In the genomic region with DNA sequence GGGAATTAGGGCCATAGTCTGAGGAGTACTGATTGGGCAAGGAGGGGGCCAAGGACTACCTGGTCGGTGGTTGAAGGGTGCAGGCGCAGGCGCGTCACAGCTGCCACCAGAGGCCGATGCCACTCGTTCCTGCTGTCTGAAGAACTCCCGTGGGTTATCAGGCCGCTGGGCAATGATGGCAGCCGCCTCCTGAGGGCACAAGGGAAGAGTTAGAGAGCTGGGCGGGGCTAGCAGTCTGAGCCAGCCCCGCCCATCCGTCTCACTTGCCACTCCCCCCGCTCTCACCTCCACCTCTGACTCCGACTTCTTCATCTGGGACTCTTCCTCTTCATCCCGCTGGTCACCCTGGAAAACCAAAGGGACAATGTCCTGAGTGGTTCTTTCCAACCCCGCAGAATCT, we compare ENCODE assay signal across 21 mouse cellular contexts. TPM values are rescaled to one million over a fixed set of nuclear protein-coding genes. Genes with fewer than 3 reads are reported as not detected.
DNase-seq lines count a peak whose midpoint lies in the region; ATAC-seq and TF ChIP-seq lines count a peak whose summit lies in the region.
"Had no signal": no experiment of that assay in that cellular context is flagged by ENCODE, and none has a peak within 500 bp of the region (broad histone marks: within the 10 kb centered on the region; RNA-seq: fewer than 3 reads in every experiment).

No protein-coding gene starts in this region.

- peak overlapping the region; percentile 5 for H3K9ac ChIP-seq in hindbrain, embryonic 12.5 days
- no peak overlapping the region for H3K9ac ChIP-seq in hindbrain, embryonic 14.5 days
- H3K9ac ChIP-seq: embryonic facial prominence, embryonic 13.5 days; intestine, embryonic 15.5 days; liver, embryonic 12.5 days; liver, postnatal 0 days had no signal

- no peak for TF ChIP-seq CTCF in left cerebral cortex, adult 2 months (IDR thresholded peaks at IDR 0.05)

- no peaks in the 10 kb centered on the region for H3K9me3 ChIP-seq in hindbrain, embryonic 12.5 days (replicated peaks)
- no peaks in the 10 kb centered on the region for H3K9me3 ChIP-seq in hindbrain, embryonic 14.5 days (ENCODE audit: control insufficient read depth, low read length)
- H3K9me3 ChIP-seq in embryonic facial prominence, embryonic 10.5 days, result no peaks in the 10 kb centered on the region
- H3K9me3 ChIP-seq: embryonic facial prominence, embryonic 13.5 days; intestine, embryonic 15.5 days; liver, embryonic 12.5 days had no signal

- ATAC-seq in hindbrain, embryonic 12.5 days (ENCODE audit: low FRiP score), result no peak
- no peak for ATAC-seq in hindbrain, embryonic 14.5 days (ENCODE audit: low FRiP score)
- ATAC-seq: intestine, embryonic 15.5 days; liver, embryonic 12.5 days; liver, postnatal 0 days had no signal

- H3K27ac ChIP-seq in hindbrain, embryonic 12.5 days, result no peak overlapping the region
- no peak overlapping the region for H3K27ac ChIP-seq in hindbrain, embryonic 14.5 days
- H3K27ac ChIP-seq in left cerebral cortex, adult 2 months, result peak overlapping the region; percentile 0; the same call in 1 of the 2 replicates
- H3K27ac ChIP-seq in embryonic facial prominence, embryonic 10.5 days (replicated peaks), result no peak overlapping the region
- H3K27ac ChIP-seq: embryonic facial prominence, embryonic 13.5 days; intestine, embryonic 15.5 days; kidney, postnatal 0 days; liver, embryonic 12.5 days had no signal

- WGBS in hindbrain, embryonic 12.5 days, result 76% methylated on average over 16 of the region's 16 CpGs
- WGBS in hindbrain, embryonic 14.5 days, result 69% methylated on average over 16 of the region's 16 CpGs
- 71% methylated on average over 16 of the region's 16 CpGs for WGBS in embryonic facial prominence, embryonic 10.5 days

- intact Hi-C loops in left cerebral cortex, adult 2 months (cut with DNase I), result no loop called here
- intact Hi-C loops in left cerebral cortex, postnatal 14 days (cut with DNase I), result no loop called here

- H3K4me2 ChIP-seq in hindbrain, embryonic 12.5 days (replicated peaks), result no peak overlapping the region
- H3K4me2 ChIP-seq in hindbrain, embryonic 14.5 days (replicated peaks), result no peak overlapping the region
- H3K4me2 ChIP-seq: embryonic facial prominence, embryonic 13.5 days; intestine, embryonic 15.5 days; liver, embryonic 12.5 days had no signal

- peaks cover 90% of the 10 kb centered on the region for H3K36me3 ChIP-seq in hindbrain, embryonic 12.5 days
- peaks cover 97% of the 10 kb centered on the region for H3K36me3 ChIP-seq in hindbrain, embryonic 14.5 days (replicated peaks; ENCODE audit: control insufficient read depth, insufficient read depth)
- H3K36me3 ChIP-seq in embryonic facial prominence, embryonic 10.5 days (replicated peaks), result peaks cover 92% of the 10 kb centered on the region

- peaks cover 52% of the 10 kb centered on the region for H3K4me1 ChIP-seq in hindbrain, embryonic 12.5 days
- peaks cover 36% of the 10 kb centered on the region for H3K4me1 ChIP-seq in hindbrain, embryonic 14.5 days (replicated peaks; ENCODE audit: control insufficient read depth, insufficient read depth, low read length)
- H3K4me1 ChIP-seq in embryonic facial prominence, embryonic 10.5 days, result peaks cover 40% of the 10 kb centered on the region

- DNase-seq in hindbrain, embryonic 14.5 days (ENCODE audit: low spot score), result no peak
- DNase-seq in left cerebral cortex, adult 2 months (ENCODE audit: extremely low spot score in 1 of 2, low spot score in 2 of 2), result no peak
- no peak for DNase-seq in left cerebral cortex, postnatal 14 days (ENCODE audit: low spot score in 2 of 2)
- DNase-seq in R1 (ENCODE audit: low read depth, low spot score), result peak; percentile 53
- DNase-seq in embryonic facial prominence, embryonic 10.5 days (ENCODE audit: low spot score), result no peak
- DNase-seq in adrenal gland, adult 2 months, result no peak
- DNase-seq: cerebellum, adult 11-12 months; cerebellum, adult 9-11 months; gastrocnemius, postnatal 14 days had no signal

- H3K4me3 ChIP-seq in hindbrain, embryonic 12.5 days, result no peak overlapping the region
- no peak overlapping the region for H3K4me3 ChIP-seq in hindbrain, embryonic 14.5 days (replicated peaks; ENCODE audit: low read length)
- H3K4me3 ChIP-seq in left cerebral cortex, adult 2 months, result no peak overlapping the region
- peak overlapping the region; percentile 23; the same call in 1 of the 2 replicates for H3K4me3 ChIP-seq in embryonic facial prominence, embryonic 10.5 days
- H3K4me3 ChIP-seq: embryonic facial prominence, embryonic 13.5 days; intestine, embryonic 15.5 days; liver, embryonic 12.5 days had no signal

- no peaks in the 10 kb centered on the region for H3K27me3 ChIP-seq in hindbrain, embryonic 12.5 days
- H3K27me3 ChIP-seq in hindbrain, embryonic 14.5 days (ENCODE audit: control insufficient read depth, insufficient read depth, low read length), result no peaks in the 10 kb centered on the region
- H3K27me3 ChIP-seq in embryonic facial prominence, embryonic 10.5 days (replicated peaks; ENCODE audit: low read depth, poor library complexity, severe bottlenecking), result no peaks in the 10 kb centered on the region
- H3K27me3 ChIP-seq: embryonic facial prominence, embryonic 13.5 days; intestine, embryonic 15.5 days had no signal

RNA-seq across cellular contexts. Expression of gene Dbn1, which starts 10.4 kb away (rescaled TPM):
- polyA plus RNA-seq in hindbrain, embryonic 12.5 days (2016; fragmentation: Nextera tagmentation; extraction: Ambion mirVana), result 585 and 628 TPM in 2 replicates
- 406 and 416 TPM in 2 replicates for polyA plus RNA-seq in hindbrain, embryonic 14.5 days (2014; fragmentation: Nextera tagmentation; extraction: Ambion mirVana)
- total RNA-seq in left cerebral cortex, adult 2 months (2021), result 100 to 1,000 TPM; 303 to 325 TPM
- 100 to 1,000 TPM; 326 to 327 TPM for total RNA-seq in left cerebral cortex, postnatal 14 days (2021)
- 412 and 419 TPM in 2 replicates for polyA plus RNA-seq in embryonic facial prominence, embryonic 10.5 days (2016; fragmentation: Nextera tagmentation; extraction: Ambion mirVana)
- 10 to 100 TPM; 12.6 to 25.9 TPM for total RNA-seq in adrenal gland, adult 2 months (2021)
- polyA plus RNA-seq in adrenal gland, adult 2 months (2012; rRNA removed), result 41.5 and 44.1 TPM in 2 replicates

RNA-seq across cellular contexts. Expression of gene Prr7, which starts 13.4 kb away (rescaled TPM):
- polyA plus RNA-seq in hindbrain, embryonic 12.5 days (2016; fragmentation: Nextera tagmentation; extraction: Ambion mirVana), result 1.1 and 1.5 TPM in 2 replicates
- polyA plus RNA-seq in hindbrain, embryonic 14.5 days (2014; fragmentation: Nextera tagmentation; extraction: Ambion mirVana), result 6.3 and 8.9 TPM in 2 replicates
- 10 to 100 TPM; 77.6 to 80.2 TPM for total RNA-seq in left cerebral cortex, adult 2 months (2021)
- 100 to 1,000 TPM in 1 of 2 experiments, 10 to 100 TPM in 1; 98.9 to 104 TPM for total RNA-seq in left cerebral cortex, postnatal 14 days (2021)
- polyA plus RNA-seq in embryonic facial prominence, embryonic 10.5 days (2016; fragmentation: Nextera tagmentation; extraction: Ambion mirVana), result 0.54 TPM in 2 replicates
- 1 to 10 TPM; 1.5 to 4.1 TPM for total RNA-seq in adrenal gland, adult 2 months (2021)
- 59.0 and 66.3 TPM in 2 replicates for polyA plus RNA-seq in adrenal gland, adult 2 months (2012; rRNA removed)
- polyA plus RNA-seq: liver, embryonic 12.5 days; liver, postnatal 0 days had no signal

RNA-seq across cellular contexts. Expression of gene Grk6, which starts 32.6 kb away (rescaled TPM):
- 48.9 and 54.4 TPM in 2 replicates for polyA plus RNA-seq in hindbrain, embryonic 12.5 days (2016; fragmentation: Nextera tagmentation; extraction: Ambion mirVana)
- polyA plus RNA-seq in hindbrain, embryonic 14.5 days (2014; fragmentation: Nextera tagmentation; extraction: Ambion mirVana), result 41.9 and 42.7 TPM in 2 replicates
- total RNA-seq in left cerebral cortex, adult 2 months (2021), result 10 to 100 TPM; 61.2 to 66.2 TPM
- 10 to 100 TPM; 67.5 to 67.8 TPM for total RNA-seq in left cerebral cortex, postnatal 14 days (2021)
- polyA plus RNA-seq in embryonic facial prominence, embryonic 10.5 days (2016; fragmentation: Nextera tagmentation; extraction: Ambion mirVana), result 65.2 and 65.6 TPM in 2 replicates
- 10 to 100 TPM; 28.4 to 36.5 TPM for total RNA-seq in adrenal gland, adult 2 months (2021)
- 48.5 and 70.5 TPM in 2 replicates for polyA plus RNA-seq in adrenal gland, adult 2 months (2012; rRNA removed)

RNA-seq across cellular contexts. Expression of gene Pdlim7, which starts 36.0 kb away (rescaled TPM):
- polyA plus RNA-seq in hindbrain, embryonic 12.5 days (2016; fragmentation: Nextera tagmentation; extraction: Ambion mirVana), result 154 and 158 TPM in 2 replicates
- 139 and 141 TPM in 2 replicates for polyA plus RNA-seq in hindbrain, embryonic 14.5 days (2014; fragmentation: Nextera tagmentation; extraction: Ambion mirVana)
- total RNA-seq in left cerebral cortex, adult 2 months (2021), result 100 to 1,000 TPM in 1 of 2 experiments, 10 to 100 TPM in 1; 94.9 to 114 TPM
- total RNA-seq in left cerebral cortex, postnatal 14 days (2021), result 10 to 100 TPM; 66.0 to 79.4 TPM
- polyA plus RNA-seq in embryonic facial prominence, embryonic 10.5 days (2016; fragmentation: Nextera tagmentation; extraction: Ambion mirVana), result 209 and 215 TPM in 2 replicates
- 10 to 100 TPM; 15.2 to 19.5 TPM for total RNA-seq in adrenal gland, adult 2 months (2021)
- 45.2 and 52.4 TPM in 2 replicates for polyA plus RNA-seq in adrenal gland, adult 2 months (2012; rRNA removed)

RNA-seq across cellular contexts. Expression of gene F12, which starts 50.9 kb away (rescaled TPM):
- polyA plus RNA-seq in hindbrain, embryonic 12.5 days (2016; fragmentation: Nextera tagmentation; extraction: Ambion mirVana), result 0.16 TPM in 1 of 2 replicates, not detected in the other
- polyA plus RNA-seq in hindbrain, embryonic 14.5 days (2014; fragmentation: Nextera tagmentation; extraction: Ambion mirVana), result 0.09 and 0.34 TPM in 2 replicates
- total RNA-seq in left cerebral cortex, adult 2 months (2021), result 1 to 10 TPM in 1 of 2 experiments, under 1 TPM in 1; 0.95 to 1.3 TPM
- total RNA-seq in left cerebral cortex, postnatal 14 days (2021), result under 1 TPM in 1 of 2 experiments, not detected in 1; 0.30 TPM
- 0.13 TPM in 1 of 2 replicates, not detected in the other for polyA plus RNA-seq in embryonic facial prominence, embryonic 10.5 days (2016; fragmentation: Nextera tagmentation; extraction: Ambion mirVana)
- 1 to 10 TPM in 1 of 2 experiments, not detected in 1; 1.5 TPM for total RNA-seq in adrenal gland, adult 2 months (2021)
- polyA plus RNA-seq in adrenal gland, adult 2 months (2012; rRNA removed), result 0.10 and 0.34 TPM in 2 replicates
- total RNA-seq: ES-E14; gastrocnemius, postnatal 14 days; granulocyte monocyte progenitor cell, adult 5-6 weeks; heart, postnatal 14 days had no signal
- polyA plus RNA-seq: heart, embryonic 14.5 days; hindbrain, embryonic 11.5 days; neural tube, embryonic 14.5 days had no signal
